Mouse (Mus musculus): ENCODE data around the gene Scgb1b29. TPM values are rescaled to one million over a fixed set of nuclear protein-coding genes. Genes with fewer than 3 reads are reported as not detected.
"Not testable (repeated sequence)": the region's sequence is repeated elsewhere in the genome, so short reads cannot be mapped to it uniquely, and the experiment has no call there.

Scgb1b29 gene
- not detected for total RNA-seq (2021)

- DNase-seq = not testable (repeated sequence)
Measured at GRCm38 (mm10) chr7:32441241-32441640, at the start of gene Scgb1b29. Scgb1b29 (plus strand) TSS chr7:32441541.

GRCm38 (mm10) chr7:32428636-32429035 is 12.7 kb upstream of the Scgb1b29 start:
- not testable (repeated sequence) for DNase-seq

Other genes with a start within 250 kb of the Scgb1b29 start
- gene Scgb2b11, start 230.4 kb upstream of the Scgb1b29 start, total RNA-seq (2021) = not detected
- gene Scgb1b11, start 218.7 kb upstream of the Scgb1b29 start, total RNA-seq (2021) = not detected
- gene Scgb2b12, start 114.3 kb upstream of the Scgb1b29 start, total RNA-seq (2021) = not detected
- gene Scgb1b12, start 107.4 kb upstream of the Scgb1b29 start, total RNA-seq (2021) = not detected